Mouse (Mus musculus) naive thymus-derived CD4-positive, alpha-beta T cell, adult 2 months (primary cell): ENCODE measurements at regions not wholly inside any gene's neighbourhood (a gene's known extent, or its start where the extent isn't known, plus 50 kb on each side); places are given as distances from the start of the nearest gene placed in this dataset.
"Not testable (repeated sequence)": the region's sequence is repeated elsewhere in the genome, so short reads cannot be mapped to it uniquely, and the experiment has no call there.

Experiments used
- DNase-seq: peaks from one replicate; pipeline ENCODE4 v3.0.0-alpha.2; 2011; ENCODE audit warnings: low read depth

DNA sequence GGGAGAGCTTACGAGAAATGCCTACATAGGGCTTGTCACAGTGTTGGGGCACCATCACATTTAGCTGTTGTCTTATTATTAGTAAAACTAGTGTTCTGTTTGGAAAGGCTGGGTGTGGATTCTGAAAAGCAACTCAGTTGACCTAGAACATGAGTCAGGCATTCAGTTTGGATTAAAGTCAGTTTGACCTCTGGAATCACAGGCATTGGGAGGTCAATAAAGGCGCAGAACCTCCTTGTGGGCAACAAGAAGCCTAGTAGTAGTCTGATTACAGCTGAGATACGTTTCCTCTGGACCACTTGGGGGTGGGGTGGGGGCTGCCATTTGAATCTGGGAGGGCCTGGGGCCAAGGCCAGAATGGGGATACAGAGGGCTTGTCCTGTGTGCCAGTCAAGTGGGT lies 52.1 kb upstream of the Map3k1 start:
- no peak for DNase-seq

DNA sequence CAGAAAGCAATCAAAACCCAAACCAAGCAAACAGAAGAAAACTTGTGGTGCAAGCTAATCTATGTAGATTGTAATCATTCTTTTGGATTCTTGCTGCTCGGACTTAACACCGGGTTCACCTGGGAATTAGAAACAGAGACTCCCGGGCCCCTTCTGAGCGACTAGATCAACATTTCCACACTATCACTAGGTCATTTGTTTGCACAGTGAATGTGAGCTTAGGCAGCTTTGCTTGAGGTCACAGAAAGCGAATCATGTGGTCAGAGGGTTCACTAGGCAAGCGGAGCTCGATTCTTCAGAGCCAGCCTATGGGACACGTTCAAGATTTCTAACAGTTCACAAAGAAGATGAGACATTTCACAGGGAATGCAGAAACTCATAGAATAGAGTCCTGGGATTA lies 53.5 kb upstream of the Map3k1 start:
- DNase-seq = no peak

DNA sequence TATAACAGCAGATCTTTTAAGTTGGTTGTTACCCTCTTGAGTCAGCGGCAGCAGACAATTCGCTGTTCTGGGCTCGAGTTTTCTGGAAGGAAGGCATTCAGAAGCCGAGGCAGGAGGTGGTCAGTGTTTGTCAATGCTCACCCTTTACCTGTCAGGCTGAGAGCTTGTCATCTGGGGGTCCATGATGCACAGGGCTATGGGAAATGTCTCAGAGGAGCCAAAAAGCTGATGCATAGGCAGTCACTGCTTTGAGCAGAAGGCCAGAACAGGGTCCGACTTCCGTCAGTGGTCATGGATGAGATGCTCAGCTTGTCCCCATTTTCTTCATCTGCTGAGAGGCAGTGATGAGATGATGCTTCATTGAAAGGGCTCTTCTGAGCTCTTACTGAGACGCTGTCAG lies 57.2 kb upstream of the Map3k1 start:
- DNase-seq = no peak

DNA sequence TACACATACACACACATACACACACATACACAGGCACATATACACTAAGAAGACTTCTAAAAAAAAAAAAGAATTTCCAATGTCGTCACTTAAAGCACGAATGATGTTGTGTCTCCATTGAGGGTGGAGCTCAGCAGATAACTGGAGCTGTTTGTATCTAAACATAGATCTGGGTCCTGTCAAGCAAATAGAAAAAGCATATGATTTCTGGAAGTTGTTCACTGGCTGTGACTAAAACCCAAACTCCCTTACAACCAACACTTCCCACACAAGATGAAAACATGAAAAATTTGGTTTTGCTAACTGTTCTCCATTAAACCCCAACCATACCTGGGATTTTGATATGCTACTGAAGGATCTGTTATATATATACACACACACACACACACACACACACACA lies 58.5 kb upstream of the Map3k1 start:
- DNase-seq = peak; percentile 77

DNA sequence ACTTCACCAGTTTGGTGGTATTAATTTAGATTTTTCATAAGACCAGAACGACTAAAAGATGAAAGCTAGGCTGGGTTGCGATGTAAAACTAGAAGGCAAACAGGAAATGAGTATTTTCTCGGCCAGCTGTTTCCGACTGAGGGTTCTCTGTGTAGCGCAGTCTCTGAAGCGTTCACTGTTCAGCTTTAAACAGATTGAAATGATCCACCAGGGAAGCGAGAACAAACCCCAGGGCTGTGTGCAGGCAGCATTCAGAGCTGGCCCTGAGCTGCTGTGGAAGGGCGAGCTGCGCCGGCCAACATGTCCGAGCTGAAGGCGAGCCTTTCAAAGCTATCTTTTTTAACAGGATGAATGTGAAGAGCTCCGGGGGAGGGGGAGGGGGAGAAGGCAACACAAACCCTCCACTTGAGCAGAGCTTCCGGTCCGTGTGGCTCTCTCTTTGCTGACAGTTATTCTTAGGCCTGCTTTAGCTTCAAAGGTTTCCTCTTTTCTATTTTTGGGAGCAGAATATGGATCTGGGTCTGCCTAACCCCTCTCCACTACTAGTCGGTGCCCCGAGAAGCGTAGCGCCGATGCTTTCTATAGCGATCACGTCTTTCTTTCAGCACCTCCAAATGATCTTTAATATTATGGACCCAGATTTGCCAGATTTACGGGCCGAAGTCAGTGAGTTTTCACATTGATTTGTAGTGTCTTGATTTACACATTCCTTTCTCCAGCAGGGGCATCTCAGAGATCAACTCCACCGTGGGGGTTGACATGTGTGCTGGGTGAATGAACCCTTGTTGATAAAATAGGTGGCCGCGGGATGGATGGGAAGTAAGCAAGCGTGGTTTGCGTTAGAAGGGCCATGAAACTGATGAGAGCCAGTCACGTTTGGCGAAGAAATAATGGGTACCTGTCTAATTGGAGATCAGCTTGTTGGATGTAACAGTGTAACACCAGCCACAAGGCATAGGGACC lies 59.3 kb upstream of the Map3k1 start:
- peak; percentile 91 for DNase-seq

DNA sequence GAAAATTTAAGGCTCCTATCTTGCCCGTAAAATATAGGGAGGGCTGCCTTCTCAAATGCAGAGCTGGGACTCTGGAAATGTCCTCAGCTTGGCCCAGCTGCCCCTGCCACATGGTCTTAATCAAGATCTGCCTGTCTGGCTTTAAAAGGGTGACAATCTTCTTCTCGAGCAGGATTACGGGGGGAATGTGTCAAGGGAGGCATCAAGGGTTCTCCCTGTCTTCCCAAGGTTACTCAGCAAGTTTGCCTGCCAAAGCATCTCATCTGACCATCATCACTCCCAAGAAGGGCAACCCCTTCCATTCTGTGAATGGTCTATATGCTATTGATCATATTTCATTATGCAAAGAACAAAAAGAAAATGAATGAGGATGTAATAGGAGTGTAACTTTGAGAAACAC lies 60.2 kb upstream of the Map3k1 start:
- DNase-seq = no peak

DNA sequence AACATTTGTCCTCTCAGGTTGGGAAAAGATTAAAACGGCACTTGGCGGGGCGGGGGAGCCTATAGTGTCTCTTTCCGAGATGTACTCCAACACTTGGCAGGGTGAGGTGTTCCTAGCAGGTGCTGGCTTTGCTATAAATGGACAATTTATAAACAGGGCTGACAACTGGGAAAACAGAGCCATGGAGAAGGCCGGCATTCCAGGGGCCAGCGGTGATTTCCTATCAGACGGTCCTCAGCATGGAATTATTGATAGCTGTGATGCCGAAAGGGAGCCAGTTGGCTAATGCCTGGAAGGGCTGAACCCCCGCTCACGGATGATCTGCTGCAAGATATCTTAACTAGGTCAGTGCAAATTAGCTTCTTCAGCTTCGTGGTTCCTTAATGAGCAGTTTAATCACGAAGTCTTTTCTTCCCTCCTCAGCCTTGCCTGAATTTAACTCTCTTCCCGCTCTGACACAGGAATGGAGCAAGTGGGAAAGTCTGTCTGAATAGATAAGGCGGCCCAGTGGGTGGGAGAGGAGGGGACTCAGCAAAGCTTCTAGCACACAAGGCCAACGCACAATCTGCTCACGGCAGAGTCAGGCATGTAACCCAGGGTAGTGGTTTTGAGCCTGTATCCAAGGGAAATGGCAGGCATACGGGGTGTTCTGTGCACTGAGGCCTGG lies 61.1 kb upstream of the Map3k1 start:
- no peak for DNase-seq

DNA sequence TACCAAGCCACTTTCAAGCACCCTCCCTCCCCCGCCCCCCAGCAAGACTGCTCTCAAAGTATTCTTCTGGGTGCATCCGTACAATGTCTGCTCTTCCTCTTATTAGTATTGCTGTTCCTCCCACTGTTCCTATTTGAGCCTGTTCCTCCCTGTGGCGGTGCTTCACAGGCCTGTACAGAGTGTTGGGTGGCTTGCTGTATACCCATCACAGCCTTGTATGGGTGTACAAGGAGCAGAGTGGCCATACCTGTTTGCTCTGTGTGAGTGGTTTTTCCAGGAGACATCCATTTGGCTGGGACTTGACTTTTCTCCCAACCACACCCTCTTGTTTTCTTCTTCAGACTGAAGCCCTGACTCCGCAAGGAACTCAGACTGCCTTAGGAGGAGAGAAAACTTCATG lies 61.7 kb upstream of the Map3k1 start:
- no peak for DNase-seq

DNA sequence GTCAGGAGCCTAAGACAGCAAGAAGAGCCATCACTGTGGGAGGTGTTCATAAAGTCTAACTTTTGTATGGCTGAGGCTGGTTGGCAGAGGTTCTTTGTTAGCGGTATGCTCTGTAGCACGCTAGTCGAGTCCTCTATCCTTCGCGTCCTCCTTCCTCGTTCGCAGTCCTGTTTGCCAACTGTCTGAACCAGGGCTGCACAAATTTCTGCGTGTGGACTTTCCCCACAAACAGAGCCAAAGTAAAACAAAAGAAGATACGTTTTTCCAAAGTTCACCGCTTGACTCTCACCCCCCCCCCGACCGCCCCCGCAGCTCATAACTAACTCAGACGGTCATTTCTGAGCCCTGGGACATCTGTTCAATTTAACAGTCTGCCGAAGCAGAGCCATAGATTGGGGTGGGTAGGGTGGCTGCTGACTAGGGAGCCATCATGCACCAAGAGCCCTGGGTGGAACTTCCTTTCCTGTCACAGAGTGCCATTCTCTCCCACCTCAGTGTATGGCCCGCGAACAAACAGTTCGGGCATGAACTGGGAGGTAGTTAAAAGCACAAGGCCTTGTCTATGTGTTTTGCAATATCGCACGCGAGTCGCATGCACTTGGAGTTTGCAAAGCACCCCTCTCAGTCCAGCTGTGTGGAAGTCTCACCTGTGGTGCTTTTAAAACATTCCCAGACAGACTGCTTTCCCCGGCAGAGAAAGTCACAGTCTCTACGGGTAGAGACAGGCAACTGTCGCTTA lies 63.0 kb upstream of the Map3k1 start:
- DNase-seq = no peak

DNA sequence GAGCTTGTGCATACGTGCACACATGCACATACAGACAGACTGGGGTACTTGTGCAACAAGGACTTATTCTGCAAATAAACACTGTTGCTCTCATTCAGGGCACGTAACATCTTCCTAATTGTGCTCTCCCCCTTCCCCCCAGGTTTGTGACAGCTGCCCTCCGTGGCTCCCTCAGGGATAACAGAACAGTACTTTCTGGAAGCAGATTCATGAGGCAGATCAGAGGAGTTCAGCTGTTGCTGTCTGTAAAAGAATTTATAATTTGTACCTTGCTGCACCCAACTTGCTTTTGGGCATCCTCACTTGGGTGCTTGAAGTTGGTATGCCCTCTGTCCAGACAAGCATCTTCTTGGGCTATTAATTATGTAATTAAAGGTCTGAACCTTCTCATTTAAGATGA lies 65.5 kb upstream of the Map3k1 start:
- no peak for DNase-seq

DNA sequence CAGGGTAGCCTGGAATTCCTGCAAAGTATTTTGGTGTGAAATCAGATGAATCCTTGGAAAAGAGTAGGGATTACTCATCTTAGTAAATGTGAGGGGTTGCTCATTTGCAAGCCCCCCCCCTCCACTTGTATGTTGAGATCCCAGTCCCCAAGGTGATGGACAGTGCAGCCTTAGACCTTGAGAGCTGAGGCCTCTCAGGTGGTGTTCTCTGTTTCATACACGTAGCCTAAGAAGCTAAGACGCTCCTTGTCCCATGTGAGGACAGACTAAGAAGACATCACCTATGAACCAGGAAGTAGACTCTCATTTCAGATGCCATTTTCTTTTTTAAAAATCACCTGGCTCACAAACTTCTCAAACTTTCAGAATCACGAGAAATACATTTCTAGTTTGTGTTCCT lies 67.6 kb upstream of the Map3k1 start:
- DNase-seq = no peak

DNA sequence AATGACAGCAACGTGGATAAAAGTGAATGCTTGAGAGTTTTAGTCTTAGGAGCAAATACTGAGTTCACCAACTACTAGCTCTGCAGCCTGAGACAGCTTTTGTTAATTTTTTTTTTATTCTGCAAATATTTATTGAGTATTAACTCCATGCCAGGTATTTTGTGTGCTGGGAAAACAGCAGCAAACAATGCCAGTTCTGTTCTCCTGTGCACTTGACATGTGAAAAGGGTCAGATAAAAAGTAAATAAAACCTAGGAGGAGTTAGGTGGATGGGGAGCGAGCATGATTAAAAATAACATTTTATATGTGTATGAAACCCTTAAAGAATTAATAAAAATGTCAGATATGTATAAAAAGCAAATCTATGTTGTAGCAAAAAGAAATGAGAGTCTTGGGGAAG lies 68.1 kb upstream of the Map3k1 start:
- DNase-seq = no peak

DNA sequence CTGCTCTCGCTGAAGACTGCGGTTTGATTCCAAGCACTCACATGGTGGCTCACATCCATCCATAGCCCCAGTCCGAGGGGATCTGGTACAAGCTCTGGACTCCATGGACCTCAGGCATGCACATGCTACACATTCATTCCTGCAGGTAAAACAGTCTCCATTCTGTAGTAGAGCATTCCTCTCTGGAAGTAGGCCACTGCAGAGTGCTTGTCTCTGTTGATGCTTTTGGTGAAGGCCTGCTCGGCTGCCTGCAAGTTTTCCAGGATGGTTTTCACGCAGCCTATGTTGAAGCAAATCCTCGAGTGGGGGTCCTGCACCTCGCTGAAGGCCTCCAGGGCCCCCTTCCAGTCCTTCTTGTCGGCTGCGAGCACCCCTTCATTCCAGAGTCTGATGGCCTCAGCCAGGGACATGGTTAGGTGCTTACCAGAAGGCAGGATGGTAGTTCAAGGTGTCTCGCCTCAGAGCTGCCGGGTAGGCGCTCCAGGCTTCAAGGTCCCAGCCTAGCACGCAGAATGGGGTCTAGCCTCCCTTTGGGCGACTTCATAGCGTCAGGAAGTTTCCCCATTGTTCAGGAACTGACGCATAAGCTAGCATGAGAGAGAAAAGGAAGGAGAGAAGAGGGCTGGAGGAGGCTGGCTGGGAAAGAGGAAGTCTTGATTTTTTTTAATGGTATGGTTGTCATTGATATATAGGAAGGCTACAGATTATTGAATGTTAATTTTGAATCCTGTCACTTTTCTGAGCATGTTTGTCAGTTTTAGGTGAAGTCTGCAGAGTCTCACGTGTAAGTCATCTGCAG lies 75.2 kb upstream of the Map3k1 start:
- not testable (repeated sequence) for DNase-seq

DNA sequence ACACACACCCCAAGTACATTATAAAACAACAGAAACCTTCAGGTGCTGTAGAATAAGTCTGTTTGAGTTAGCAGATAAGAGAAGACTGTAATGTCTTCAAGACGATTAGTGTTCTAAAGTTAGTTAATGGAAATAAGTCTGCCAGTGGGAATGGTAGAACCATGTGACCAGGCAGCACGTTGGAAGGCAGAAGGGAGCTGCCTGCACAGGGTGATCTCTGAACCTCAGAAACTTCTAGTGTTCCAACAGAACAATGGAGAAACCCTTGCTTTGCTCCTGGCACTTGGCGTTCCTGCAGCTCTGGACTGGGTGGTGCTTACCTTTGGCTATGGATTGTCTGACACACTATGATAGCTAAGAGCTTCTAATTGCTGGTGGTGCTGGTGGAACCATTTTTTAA lies 82.0 kb upstream of the Map3k1 start:
- no peak for DNase-seq

DNA sequence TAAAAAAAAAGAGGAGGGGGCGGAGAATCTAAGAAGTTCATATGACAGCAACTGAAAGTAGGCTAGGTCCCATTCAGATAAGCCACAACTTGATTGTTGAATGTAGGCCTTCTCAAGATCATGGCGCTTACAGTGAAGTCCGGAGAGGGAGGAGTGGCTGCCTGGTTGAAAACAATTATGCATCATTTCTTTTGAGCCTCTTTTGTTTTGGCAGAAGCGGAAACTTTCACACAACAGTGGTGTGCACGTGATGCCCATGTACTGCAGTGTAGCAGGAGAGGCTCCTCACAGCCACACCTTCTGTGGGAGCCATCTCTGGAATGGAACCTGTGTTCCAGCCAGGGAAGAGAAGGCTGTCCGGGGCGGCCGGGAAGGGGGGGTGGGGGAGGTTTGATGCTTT lies 83.3 kb upstream of the Map3k1 start:
- DNase-seq = peak; percentile 34

DNA sequence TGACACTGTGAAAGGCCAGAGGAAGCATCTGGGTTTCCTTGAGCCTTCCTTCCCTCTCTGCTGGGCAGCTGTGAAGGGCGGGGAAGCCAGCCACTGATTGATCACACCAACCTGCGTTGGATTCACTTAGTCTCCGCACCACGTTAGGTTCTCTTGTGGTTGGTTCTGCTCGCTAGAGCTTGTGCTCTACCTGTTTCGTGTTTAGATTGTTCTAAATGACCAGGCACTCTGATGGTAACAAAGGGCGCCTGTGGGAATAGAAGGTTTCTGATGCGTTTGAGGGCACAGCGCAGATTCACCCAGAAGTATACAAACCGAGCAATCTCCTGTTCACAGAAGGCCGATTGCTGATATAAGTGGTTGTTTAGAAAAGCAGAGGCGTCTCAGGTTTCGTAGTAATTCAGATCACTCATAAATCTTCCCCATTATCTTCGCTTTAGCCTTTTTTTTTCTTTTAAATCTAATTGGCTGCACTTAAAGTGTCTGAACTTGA lies 84.5 kb upstream of the Map3k1 start:
- DNase-seq = peak; percentile 28

DNA sequence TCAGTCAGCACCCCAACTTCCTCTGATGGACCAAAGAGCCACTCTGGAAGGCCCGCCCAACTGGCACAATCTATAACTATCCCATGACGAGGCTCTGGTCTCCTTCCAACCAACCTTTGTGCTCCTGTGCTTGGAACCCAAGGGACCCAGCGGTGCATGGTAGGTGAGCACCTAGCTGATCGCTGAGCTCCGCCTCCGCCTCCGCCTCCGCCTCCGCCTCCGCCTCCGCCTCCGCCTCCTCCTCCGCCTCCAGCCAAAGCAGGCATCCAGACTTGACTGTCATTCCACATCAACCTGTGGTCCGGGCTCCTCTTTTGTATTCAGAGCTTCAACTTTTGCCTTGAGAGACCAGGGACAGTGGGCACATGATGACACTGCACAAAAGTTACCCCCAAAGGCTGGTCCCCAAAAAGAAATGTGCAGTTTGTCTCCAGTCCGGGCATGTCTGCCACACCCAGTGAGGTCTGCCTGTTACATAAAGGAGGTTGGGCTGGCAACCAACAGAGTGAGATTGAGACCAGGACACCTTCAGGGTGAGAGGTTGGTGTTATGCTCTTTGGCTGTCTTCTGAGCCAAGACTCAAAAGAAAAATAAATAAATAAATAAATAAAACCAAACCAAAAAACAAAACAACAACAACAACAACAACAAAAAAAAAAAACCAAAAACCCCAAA lies 86.1 kb upstream of the Map3k1 start:
- DNase-seq = peak; percentile 20

DNA sequence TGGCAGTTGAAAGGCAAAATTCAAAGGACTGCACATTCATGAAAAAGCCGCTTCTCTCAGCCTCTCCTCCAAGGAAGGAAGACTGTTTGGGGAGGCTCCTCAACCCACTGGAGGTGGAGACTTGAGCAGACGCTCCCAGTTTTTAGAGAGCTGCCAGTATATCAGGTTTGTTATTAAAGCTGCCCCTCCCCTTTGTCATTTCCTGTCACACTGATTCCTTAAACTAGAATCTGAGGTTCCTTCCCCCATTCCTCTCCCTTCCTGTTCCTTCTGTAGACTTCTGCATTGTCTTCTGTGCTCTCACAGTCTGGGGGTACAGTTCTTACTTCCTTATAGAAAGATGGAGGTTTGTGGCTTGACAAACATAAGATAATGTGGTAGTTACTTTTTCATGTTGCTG lies 87.5 kb upstream of the Map3k1 start:
- DNase-seq = peak; percentile 15

DNA sequence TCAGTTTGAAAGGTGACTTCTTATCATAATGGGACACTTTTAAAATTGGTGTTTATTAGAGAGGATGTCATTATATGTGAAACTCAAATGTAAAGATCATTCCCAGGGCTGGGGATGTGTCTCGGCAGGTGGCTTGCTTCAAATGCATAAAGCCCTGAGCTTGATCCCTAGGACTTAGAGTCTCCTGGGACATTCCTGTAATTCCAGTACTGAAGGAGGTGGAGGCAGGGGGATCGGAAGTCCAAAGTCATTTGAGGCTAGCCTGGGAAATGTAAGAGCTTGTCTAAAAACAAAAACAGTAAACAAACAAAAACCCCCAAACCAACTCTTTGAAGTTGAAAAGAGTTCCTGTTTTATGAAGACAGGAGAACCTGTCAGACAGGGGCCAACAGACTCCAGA lies 94.6 kb upstream of the Map3k1 start:
- DNase-seq = no peak

DNA sequence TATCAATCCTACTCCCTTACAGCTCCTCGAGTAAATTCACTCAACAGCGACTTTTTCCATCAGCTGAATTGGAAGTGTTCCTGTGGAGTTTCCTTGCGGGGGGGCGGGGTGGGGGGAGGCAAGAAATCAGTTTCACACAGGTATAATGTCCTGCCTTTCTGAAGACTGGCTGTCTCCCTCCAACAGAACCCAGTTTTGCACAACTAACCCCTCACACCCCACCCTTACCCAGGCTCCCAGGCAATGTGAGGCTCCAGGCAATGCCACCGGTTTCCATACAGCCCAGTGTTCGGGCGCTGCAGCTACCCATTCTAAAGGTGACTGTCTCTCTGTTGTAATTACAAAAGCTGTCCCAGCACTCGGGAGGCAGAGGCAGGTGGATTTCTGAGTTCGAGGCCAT lies 95.1 kb upstream of the Map3k1 start:
- no peak for DNase-seq

DNA sequence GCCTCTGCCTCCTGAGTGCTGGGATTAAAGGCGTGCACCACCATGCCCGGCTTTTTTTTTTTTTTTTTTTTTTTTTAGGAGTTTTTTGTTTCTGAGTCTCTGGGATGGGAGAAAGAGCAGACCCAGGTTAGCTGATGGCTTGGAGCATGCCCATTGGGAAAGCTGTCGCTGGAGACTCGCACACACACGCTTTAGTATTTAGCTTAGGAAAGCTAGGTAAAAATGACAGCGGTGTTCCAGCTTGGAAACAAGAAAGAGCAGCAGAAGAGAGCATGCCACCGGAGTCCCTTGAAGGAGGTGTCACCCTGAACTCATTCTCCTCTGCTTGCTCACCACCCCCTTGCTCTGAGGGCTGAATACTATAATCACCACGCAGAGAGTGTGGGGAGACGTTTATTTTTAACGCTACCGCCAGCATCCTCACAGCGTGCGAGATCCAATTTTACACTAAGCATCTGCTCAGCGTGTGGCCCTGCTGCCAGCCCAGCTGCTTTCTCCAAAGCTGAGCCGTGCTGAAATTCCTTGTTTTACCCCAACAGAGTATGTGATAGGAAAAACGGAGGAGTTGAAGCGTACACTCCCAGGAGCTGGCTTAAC lies 95.9 kb upstream of the Map3k1 start:
- DNase-seq = no peak
